Mouse (Mus musculus) granulocyte monocyte progenitor cell, adult 5-6 weeks (primary cell): ENCODE results near the gene Flna. TPM values are rescaled to one million over a fixed set of nuclear protein-coding genes. Genes with fewer than 3 reads are reported as not detected.

Experiments used
- ATAC-seq: replicated peaks from 2 replicates; pipeline ENCODE4 v1.8.0; 2016; ENCODE audit warnings: mild to moderate bottlenecking, moderate TSS enrichment, inconsistent platforms; ENCODE audit not compliant: poor library complexity, severe bottlenecking
- total RNA-seq, 2 experiments: library from RNA; stranded (forward) in 1 of 2; stranded (reverse) in 1 of 2; fragments of 200-712, 200-1000 nt in 1 of 2; fragments of >200 nt in 1 of 2; fragmentation: Nextera tagmentation in 1 of 2; gene quantifications; 2 replicates each; pipeline ENCODE4 v1.2.3; 2014 to 2017

Flna gene
- total RNA-seq (2014; fragmentation: Nextera tagmentation) (292 and 348 TPM in 2 replicates), total RNA-seq (2017) (465 and 529 TPM in 2 replicates)

GRCm38 (mm10) chrX:74249615-74250014, at the start of gene Flna:
Flna (minus strand) TSS chrX:74249820.
- no peak for ATAC-seq

GRCm38 (mm10) chrX:74298348-74298747, 48.7 kb upstream of the Flna start:
- no peak for ATAC-seq

GRCm38 (mm10) chrX:74296538-74297448, 47.2 kb upstream of the Flna start, which contains the start of gene Atp6ap1:
Atp6ap1 (plus strand) TSS chrX:74297097.
- ATAC-seq = peak; percentile 98

GRCm38 (mm10) chrX:74293431-74293830, 43.8 kb upstream of the Flna start:
- no peak for ATAC-seq

GRCm38 (mm10) chrX:74283092-74283437, 33.4 kb upstream of the Flna start:
- 0 out of 2 replicates have a peak, but pooled peaks have one; percentile 5 for ATAC-seq

GRCm38 (mm10) chrX:74282395-74283091, 32.9 kb upstream of the Flna start:
- ATAC-seq = peak; percentile 74

- peak; percentile 79 for ATAC-seq
Measured at GRCm38 (mm10) chrX:74281732-74282394, 32.2 kb upstream of the Flna start, which contains the start of the genes Taz and Dnase1l1. Taz (plus strand) TSS chrX:74281912. Dnase1l1 (minus strand) TSS chrX:74282337.

GRCm38 (mm10) chrX:74281041-74281731, 31.6 kb upstream of the Flna start:
- ATAC-seq = no peak

- ATAC-seq = peak; percentile 51
Measured at GRCm38 (mm10) chrX:74277916-74278315, 28.3 kb upstream of the Flna start.

GRCm38 (mm10) chrX:74273422-74274322, 24.1 kb upstream of the Flna start:
- peak; percentile 9 for ATAC-seq

GRCm38 (mm10) chrX:74270902-74271551, 21.4 kb upstream of the Flna start:
- peak; percentile 28 for ATAC-seq

GRCm38 (mm10) chrX:74270062-74270901, 20.7 kb upstream of the Flna start, which contains the start of gene Rpl10:
Rpl10 (plus strand) TSS chrX:74270812.
- ATAC-seq = peak; percentile 73

- peak; percentile 6; the same call in 1 of the 2 replicates for ATAC-seq
Measured at GRCm38 (mm10) chrX:74269736-74270061, 20.1 kb upstream of the Flna start.

- ATAC-seq = no peak
Measured at GRCm38 (mm10) chrX:74257746-74258145, 8.1 kb upstream of the Flna start.

GRCm38 (mm10) chrX:74254888-74255565, 5.4 kb upstream of the Flna start:
- no peak for ATAC-seq

GRCm38 (mm10) chrX:74254153-74254887, 4.7 kb upstream of the Flna start, which contains the start of gene Emd:
Emd (plus strand) TSS chrX:74254687.
- ATAC-seq = peak; percentile 91
